Mouse (Mus musculus) ES-Bruce4 (cell line): ENCODE data around the gene 5330417C22Rik. TPM values are rescaled to one million over a fixed set of nuclear protein-coding genes. Genes with fewer than 3 reads are reported as not detected.

ENCODE experiments used
- H3K27ac ChIP-seq: 2 replicates; pipeline ENCODE4 v1.5.1; 2012; ENCODE audit warnings: low read length, inconsistent platforms; ENCODE audit not compliant: insufficient read depth
- H3K27me3 ChIP-seq: 2 replicates; pipeline ENCODE4 v1.6.1; 2012; ENCODE audit warnings: mild to moderate bottlenecking, low read length, inconsistent platforms; ENCODE audit not compliant: control insufficient read depth, poor library complexity, insufficient read depth, severe bottlenecking
- H3K36me3 ChIP-seq: 2 replicates; pipeline ENCODE4 v1.6.1; 2012; ENCODE audit warnings: inconsistent platforms, mild to moderate bottlenecking, low read length, moderate library complexity; ENCODE audit not compliant: control insufficient read depth, poor library complexity, insufficient read depth, severe bottlenecking
- H3K4me1 ChIP-seq: one replicate; pipeline ENCODE4 v1.8.1; 2011; ENCODE audit warnings: low read length; ENCODE audit not compliant: control insufficient read depth, insufficient read depth
- H3K4me3 ChIP-seq: 2 replicates; pipeline ENCODE4 v1.5.1; 2011; ENCODE audit warnings: low read depth, mild to moderate bottlenecking, low read length
- H3K9ac ChIP-seq: 2 replicates; pipeline ENCODE4 v1.6.1; 2012; ENCODE audit warnings: low read depth, mild to moderate bottlenecking, inconsistent platforms; ENCODE audit not compliant: poor library complexity, severe bottlenecking
- H3K9me3 ChIP-seq: replicated peaks from 2 replicates; pipeline ENCODE4 v1.6.1; 2012; ENCODE audit warnings: mild to moderate bottlenecking, low read length, inconsistent platforms; ENCODE audit not compliant: control insufficient read depth, poor library complexity, insufficient read depth, severe bottlenecking
- CTCF ChIP-seq: IDR thresholded peaks from one replicate; pipeline ENCODE4 v1.8.1; 2011; ENCODE audit warnings: low read depth, low read length
- EP300 ChIP-seq: IDR thresholded peaks from 2 replicates; pipeline ENCODE4 v1.6.1; 2011; ENCODE audit warnings: low read depth, low read length; ENCODE audit not compliant: insufficient read depth
- POLR2A ChIP-seq: IDR thresholded peaks from one replicate; pipeline ENCODE4 v1.8.1; 2011; ENCODE audit warnings: low read length; ENCODE audit not compliant: insufficient read depth
- polyA plus RNA-seq: library from polyadenylated mRNA; stranded (reverse); fragments of >200 nt; gene quantifications from 2 replicates; pipeline ENCODE4 v1.2.4, GENCODE M21; 2011; ENCODE audit warnings: low read depth; ENCODE audit not compliant: missing spikeins, insufficient read depth, insufficient read length

The 5330417C22Rik gene
- polyA plus RNA-seq, 1 experiment: not detected

DNA sequence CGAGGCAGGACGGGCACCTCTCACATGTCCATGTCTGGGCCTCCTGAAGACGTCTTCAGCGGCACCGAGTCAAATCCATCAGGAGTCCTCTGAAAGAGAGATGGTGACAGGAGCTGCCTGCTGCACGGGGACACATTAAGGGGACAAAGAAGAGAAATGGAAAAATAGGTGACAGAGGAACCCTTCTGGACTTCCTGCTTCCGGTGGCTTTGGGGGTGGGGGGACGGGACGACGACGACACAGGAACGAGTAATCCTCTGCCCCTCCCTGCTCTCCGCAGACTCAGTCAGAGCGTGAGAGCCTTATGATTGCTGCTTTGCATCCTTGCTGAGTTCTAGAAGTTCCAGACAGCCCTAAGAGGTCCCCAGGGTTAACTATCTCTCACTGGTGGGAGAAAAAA, 78.0 kb downstream of the 5330417C22Rik start:
- TF ChIP-seq POLR2A (no peak), CTCF (no peak), EP300 (no peak)
- Histone ChIP-seq H3K27ac (no peak overlapping the region), H3K9ac (no peak overlapping the region), H3K9me3 (no peaks in the 10 kb centered on the region), H3K4me1 (no peaks in the 10 kb centered on the region), H3K27me3 (no peaks in the 10 kb centered on the region), H3K4me3 (no peak overlapping the region), H3K36me3 (no peaks in the 10 kb centered on the region)

DNA sequence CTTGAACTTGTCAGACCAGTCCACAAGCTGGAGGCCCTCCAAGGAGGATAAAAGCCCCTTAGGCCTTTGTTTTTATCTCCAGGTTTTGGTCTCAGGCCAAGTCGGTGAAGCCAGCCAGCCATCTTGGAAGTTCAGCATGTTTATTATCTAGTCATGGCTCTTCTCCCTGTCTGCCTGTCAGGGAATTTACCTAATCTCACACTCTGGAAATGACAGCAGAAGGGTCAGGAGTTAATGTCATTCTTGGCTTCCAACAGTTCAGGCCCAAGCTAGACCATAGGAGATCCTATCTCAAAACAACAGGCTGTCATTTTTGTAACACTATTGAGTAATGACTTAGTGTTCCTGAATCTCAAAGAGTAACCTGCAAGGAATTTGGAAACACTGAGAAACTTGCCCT, 82.2 kb downstream of the 5330417C22Rik start:
- Histone ChIP-seq H3K9ac (no peak overlapping the region), H3K36me3 (no peaks in the 10 kb centered on the region), H3K27ac (no peak overlapping the region), H3K9me3 (no peaks in the 10 kb centered on the region), H3K4me3 (no peak overlapping the region), H3K27me3 (no peaks in the 10 kb centered on the region), H3K4me1 (peaks cover 3% of the 10 kb centered on the region)
- no peak for TF ChIP-seq EP300

DNA sequence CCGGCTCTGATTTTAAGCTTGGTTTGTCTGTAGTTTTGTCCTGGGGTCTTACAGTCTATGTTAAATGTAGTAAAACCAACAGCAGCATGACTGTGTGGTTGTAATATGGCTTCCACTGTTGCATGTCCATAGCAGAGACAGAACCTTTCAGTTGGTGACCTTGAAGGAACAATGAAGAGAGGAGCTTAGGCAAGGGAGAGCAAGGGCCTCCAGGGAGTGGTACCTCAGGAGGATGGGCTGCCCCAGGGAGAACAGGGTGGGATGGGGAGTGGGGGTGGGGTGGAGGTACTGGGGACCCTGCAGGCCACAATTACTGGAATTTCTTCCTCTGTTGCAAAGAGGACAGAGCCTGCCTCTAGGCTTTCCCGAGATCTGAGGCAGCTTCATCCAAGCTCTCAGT, 84.4 kb downstream of the 5330417C22Rik start:
- Histone ChIP-seq H3K36me3 (no peaks in the 10 kb centered on the region), H3K9me3 (no peaks in the 10 kb centered on the region), H3K4me1 (peaks cover 3% of the 10 kb centered on the region), H3K27ac (0 out of 2 replicates have a peak overlapping the region, but pooled peaks have one; percentile 37), H3K9ac (no peak overlapping the region), H3K4me3 (no peak overlapping the region), H3K27me3 (no peaks in the 10 kb centered on the region)
- TF ChIP-seq EP300 (peak; percentile 69), CTCF (no peak)

DNA sequence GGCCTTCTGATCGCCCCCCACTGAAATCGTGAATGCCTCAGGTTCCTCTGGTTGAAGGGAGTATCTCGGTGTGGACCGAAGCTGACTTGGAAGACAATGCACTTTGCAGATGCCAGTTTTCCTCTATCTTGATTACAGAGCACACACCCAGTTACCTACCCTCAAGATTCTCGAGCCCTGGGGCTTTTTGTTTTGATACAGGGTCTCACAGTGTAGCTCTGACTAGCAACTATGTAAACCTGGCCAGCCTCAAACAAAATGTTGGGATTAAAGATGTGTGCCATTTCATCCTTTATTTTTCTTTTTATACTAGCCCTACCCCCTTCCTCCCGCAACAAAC, 91.0 kb downstream of the 5330417C22Rik start:
- Histone ChIP-seq H3K4me3 (peak overlapping the region; percentile 61), H3K4me1 (peaks cover 2% of the 10 kb centered on the region), H3K27me3 (no peaks in the 10 kb centered on the region), H3K9me3 (no peaks in the 10 kb centered on the region), H3K27ac (peak overlapping the region; percentile 87), H3K9ac (no peak overlapping the region), H3K36me3 (peaks cover 19% of the 10 kb centered on the region)
- TF ChIP-seq EP300 (no peak), POLR2A (peak; percentile 3)

DNA sequence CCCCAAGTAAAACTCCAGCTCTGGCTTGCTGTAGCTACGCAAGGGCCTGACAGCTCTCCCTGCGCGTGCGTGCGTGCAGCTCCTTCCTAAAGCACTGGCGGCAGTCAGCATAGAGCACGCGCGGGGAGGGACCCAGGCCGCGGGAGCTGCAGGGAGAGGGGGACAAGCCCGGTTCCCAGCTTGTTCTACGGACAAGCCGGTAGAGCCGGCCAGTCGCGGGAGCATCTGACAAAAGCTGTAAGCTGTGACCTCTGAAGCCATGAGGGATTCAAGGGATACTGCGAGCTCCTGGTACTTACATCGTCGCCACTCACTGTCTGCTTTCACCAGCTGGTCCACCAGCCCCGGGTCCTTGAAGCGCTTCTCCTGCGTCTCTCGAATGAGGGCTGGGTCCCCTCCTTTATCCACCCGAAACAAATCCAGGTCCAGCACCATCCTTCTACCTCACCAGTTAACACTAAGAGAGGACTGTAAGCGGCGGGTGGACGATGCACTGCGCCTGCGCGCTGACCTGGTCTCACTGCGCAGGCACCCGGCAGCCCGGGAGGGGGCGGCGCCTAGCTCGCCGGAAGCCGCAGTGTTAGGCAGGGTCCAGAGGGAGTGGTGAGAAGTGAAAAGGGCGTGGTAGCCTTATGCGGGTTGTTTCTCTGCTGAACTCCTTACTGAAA, 91.5 kb downstream of the 5330417C22Rik start, which contains the start of gene Sars:
Gene Sars (minus strand): TSS at position 512 of the 668 bp plus-strand sequence.
- peaks cover 2% of the 10 kb centered on the region for H3K4me1 ChIP-seq
- peak within 1 kb of the TSS; percentile 83 for H3K9ac ChIP-seq
- H3K27ac ChIP-seq: peak within 1 kb of the TSS; percentile 87
- TF ChIP-seq CTCF (no peak), POLR2A (peak; percentile 39), EP300 (peak; percentile 75)
- peaks cover 19% of the 10 kb centered on the region for H3K36me3 ChIP-seq
- H3K4me3 ChIP-seq: peak within 1 kb of the TSS; percentile 95
- H3K9me3 ChIP-seq: no peaks in the 10 kb centered on the region
- no peaks in the 10 kb centered on the region for H3K27me3 ChIP-seq

DNA sequence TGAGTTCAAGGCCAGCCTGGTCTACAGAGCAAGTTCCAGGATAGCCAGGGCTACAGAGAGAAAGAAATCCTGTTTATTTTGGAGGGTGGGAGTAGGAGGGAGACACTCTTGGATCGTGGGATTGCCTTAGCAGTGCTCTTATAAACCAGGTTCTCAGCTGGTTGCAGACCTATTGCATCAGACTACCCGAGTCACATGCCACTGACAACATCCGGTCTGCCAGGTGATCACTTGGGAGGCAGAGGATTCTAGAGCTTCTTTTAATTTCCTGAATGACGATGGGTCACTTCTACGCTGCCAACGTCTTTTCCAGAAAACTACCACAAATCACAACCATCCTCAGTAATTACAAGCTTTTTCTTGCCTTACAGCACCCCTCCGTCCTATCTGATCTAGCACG, 92.3 kb downstream of the 5330417C22Rik start:
- TF ChIP-seq EP300: peak; percentile 68; the same call in 1 of the 2 replicates
- TF ChIP-seq POLR2A: peak; percentile 17
- no peak for TF ChIP-seq CTCF
- H3K9me3 ChIP-seq: no peaks in the 10 kb centered on the region
- H3K27me3 ChIP-seq: no peaks in the 10 kb centered on the region
- peak overlapping the region; percentile 83 for H3K9ac ChIP-seq
- peak overlapping the region; percentile 86 for H3K27ac ChIP-seq
- peaks cover 2% of the 10 kb centered on the region for H3K4me1 ChIP-seq
- H3K36me3 ChIP-seq: peaks cover 20% of the 10 kb centered on the region
- H3K4me3 ChIP-seq: peak overlapping the region; percentile 95
